Mouse (Mus musculus) cerebellum, postnatal 36 days (tissue): ENCODE data around the gene Eif3i.

ENCODE experiments used
- DNase-seq, 2 experiments: peaks; one replicate each; pipeline ENCODE4 v3.0.0; 2021 to 2022; ENCODE audit warnings: mixed read lengths in 2 of 2

Eif3i gene

DNA sequence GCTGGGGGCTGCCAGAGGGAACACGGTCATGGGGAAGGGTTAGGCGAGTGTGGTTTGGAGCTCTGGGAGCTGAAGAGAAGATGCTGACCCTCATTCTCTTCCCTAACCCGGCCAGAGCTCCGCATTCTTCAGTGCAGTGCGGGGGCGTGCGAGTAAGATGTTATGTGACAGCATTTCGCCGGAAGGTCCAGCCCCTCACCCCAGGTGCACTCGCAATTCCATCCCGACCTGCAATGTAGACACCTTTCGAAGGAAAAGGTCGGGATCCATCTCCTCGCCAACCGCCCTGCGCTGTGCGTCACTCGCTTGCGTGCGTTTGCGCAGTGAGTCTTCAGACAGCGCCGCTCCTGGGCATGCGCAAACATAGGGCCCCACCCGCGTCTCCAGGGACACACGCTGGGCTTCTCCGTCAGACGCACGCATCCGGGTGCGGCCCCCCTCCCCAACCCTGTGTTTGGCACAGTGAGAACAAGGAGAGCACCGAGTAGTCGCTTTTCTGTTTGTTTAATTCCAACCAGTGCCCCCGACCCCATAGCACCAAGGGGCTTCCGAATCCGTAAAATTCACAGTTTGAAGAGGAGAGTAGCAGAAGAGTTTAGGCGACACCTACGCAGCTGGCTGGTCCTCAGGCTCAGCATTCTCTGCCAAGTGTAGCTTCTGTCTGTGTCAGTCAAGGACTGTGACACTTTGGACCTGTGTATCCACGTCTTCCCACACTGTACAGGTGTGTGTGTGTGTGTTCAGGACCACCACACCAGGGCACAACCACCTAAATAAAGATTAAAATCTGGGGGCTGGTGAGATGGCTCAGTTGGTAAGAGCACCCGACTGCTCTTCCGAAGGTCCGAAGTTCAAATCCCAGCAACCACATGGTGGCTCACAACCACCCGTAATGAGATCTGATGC lies 18.6 kb upstream of the Eif3i start, which contains the start of gene Iqcc:
Gene Iqcc (minus strand): TSS at position 314 of the 906 bp plus-strand sequence.
- DNase-seq, result peak; percentile 96

DNA sequence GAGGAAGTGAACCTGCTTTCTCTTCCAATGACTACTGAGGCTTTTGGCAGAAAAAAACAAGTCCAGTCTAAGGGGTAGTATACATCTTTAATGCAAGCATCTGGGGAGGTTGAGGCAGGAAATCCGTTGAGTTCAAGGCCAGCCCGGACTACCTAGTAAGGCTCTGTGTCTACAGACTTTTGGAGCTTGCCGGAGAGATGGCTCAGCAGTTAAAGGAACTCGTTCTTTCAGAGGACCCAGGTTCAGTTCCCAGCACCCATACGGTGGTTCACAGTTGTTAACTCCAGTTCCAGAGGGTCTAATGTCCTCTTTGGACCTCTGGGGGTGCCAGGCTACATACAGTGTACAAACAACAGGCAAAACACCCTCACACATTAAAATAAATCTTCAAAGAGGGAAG lies 17.6 kb upstream of the Eif3i start:
- no peak for DNase-seq

DNA sequence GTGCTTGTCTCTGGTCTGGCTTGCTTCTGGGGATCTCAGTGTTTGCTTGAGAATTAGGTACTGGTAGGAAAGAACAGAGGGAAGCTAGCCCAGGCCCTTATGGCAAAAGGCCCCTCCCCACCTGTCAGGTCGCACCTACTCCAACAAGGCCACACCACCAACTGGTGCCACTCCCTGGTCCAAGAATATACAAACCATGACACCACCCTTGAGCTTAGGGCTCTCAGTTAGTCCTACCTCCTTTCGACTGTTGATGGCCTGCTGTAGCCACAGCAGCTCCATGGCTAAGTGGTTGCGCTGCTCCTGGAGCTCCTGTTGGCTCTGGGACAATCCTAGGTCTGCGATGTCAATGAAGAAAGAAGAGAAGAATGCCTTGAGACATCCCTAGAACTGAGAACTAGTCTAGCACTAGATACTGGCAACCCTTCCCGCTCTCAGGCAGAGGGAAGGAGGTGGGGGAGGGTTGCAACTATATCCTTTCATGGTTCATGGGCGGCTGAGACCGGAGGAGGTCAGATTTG lies 16.7 kb upstream of the Eif3i start:
- DNase-seq, result no peak

DNA sequence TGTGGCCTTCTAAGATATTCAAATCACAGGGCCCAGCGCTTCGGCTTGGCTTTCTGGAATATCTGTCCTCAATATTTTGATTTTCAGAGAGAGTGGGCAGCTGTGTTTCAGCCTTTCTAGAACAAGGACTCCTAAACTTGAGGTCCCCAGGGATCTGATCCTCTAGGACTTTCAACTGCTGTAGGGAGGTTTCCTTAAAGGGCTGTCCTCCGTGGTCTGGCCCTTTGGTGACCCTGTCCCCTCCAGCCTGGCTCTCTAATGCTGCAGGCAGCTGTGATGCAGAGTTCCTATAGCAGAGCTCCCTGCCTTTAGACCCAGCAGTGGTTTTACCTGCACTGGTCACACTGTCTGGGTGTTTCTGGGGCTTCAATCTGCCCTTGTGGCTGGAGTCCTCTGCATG lies 16.2 kb upstream of the Eif3i start:
- DNase-seq, result no peak

- no peak for DNase-seq
These were observed 15.4 kb upstream of the Eif3i start for GRCm38 (mm10) chr4:129615801-129616290.

GRCm38 (mm10) chr4:129614093-129614492 lies 13.6 kb upstream of the Eif3i start, which contains the start of gene Dcdc2b:
TSS of gene Dcdc2b (minus strand) at chr4:129614257.
- DNase-seq, result no peak

GRCm38 (mm10) chr4:129610472-129610871 lies 10.0 kb upstream of the Eif3i start:
- DNase-seq, result no peak

- DNase-seq, result no peak
These were observed 9.6 kb upstream of the Eif3i start for GRCm38 (mm10) chr4:129610026-129610425.

DNA sequence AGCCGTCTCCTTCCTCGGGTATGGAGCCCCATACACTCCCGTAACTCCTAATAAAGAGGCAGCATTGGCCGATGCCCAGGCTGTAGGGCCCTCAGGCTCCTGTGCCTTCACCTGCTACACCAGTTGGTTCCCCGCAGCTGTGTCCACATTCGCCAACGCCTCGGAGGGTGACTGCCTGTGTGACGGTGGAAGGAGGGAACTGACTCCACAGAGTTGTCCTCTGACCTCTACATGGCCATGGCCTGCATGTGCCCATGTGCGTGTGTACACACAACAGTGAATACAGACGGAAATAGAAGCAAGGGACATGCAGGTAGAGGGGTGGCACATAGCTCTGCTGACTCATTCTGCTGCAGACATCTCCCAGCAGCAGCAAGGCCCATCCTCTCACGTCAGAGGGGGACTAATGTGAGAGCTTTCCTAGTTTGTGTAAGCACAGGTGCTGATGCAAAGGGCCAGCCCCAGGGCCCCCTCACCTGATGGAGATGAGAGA lies 8.7 kb upstream of the Eif3i start:
- DNase-seq, result peak in 1 of 2 experiments; percentile 30

- DNase-seq, result peak; percentile 80 to 82
These were observed 8.1 kb upstream of the Eif3i start for GRCm38 (mm10) chr4:129608426-129609025.

DNA sequence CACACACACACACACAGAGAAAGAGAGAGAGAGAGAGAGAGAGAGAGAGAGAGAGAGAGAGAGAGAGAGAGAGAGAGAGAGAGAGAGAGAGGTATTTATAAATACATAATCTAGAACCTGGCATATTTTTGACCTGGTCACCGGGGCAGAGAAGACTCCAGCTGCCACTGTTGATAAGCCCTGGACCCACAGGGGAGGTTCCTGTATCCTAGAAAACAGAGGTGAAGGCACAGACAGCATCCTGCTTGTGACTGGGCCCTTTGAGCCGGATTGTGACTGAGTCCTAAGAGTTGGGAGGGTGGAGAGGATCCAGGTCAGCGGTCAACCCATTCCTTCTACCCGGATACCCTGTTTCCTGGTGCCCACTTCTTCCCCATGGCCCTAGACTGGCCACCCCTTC lies 11.6 kb downstream of the Eif3i start:
- DNase-seq, result no peak

DNA sequence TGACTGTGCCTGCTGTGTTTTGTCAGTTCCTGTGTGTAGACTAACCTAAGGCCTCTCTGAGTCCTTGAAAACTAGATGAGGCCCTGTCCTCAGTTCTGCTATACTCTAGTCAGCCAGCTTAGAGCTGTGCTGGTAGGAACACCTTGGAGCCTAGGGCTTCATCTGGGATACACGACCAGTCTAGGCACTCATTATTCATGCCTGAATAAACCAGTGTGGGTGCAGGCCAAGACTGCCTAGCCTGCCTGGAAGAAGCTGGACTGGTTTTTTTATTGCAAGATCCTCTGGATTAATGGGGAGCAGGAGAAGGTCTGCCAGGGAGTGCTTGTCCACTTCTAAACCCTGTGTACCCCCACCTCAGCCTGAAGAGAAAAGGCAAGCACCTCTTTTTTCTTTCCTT lies 13.5 kb downstream of the Eif3i start:
- DNase-seq, result no peak

DNA sequence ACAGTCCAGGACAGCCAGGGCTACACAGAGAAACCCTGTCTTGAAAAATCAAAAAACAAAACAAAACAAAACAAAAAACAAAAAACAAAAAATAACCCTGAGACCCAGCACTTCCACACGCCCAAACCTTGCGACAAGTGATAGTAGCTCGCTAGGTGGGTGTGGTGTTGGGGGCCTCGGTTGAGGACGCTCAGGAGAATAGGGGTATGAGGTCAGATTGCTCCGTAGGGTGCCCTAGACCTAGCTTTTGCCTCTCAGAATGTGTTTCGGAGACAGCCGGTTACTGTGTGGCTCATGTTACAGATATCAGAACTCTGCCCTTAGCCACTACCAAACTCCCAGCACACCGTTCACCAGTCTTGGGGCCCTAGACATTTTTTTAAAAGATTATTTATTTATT lies 14.7 kb downstream of the Eif3i start:
- DNase-seq, result no peak

DNA sequence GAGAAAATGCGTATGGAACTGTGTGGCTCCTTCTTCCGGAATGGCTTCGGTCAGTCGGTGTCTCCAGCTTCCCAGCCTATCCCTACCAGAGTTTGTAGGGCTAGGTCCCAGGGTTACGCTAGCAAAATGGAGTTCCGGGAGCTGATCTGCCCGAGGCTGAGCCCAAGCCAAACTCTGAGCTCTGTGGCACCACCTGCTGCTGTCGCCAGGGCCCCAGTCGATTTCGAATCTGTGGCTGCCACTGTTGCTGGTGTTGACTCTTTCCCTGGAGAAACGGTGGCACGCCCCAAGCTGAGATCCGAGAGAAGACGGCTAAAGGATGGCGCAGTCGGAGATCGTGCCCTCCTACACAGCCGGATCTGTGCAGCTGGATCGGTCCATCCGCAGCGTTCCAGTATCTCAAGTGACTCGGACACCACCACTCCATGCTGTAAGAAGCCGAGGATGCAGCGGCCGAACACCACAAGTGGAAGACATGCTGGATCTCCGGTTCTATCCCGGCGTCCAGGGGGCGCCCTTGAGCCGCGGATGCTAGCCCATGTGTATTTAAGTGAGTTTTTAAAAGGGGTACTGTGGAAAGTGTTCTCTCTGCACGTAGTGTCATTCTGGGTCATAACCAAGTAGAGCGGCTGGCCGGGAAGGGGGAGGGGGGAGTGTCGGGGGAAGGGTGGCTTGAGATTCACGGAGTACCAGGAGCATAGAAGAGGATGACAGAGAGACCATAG lies 15.4 kb downstream of the Eif3i start:
- DNase-seq, result peak; percentile 81 to 83

- DNase-seq, result no peak
These were observed 16.1 kb downstream of the Eif3i start for GRCm38 (mm10) chr4:129584370-129584769.

- DNase-seq, result no peak
These were observed 18.2 kb downstream of the Eif3i start for GRCm38 (mm10) chr4:129582251-129582650.

GRCm38 (mm10) chr4:129580347-129580746 lies 20.1 kb downstream of the Eif3i start:
- DNase-seq, result peak; percentile 38 to 41

DNA sequence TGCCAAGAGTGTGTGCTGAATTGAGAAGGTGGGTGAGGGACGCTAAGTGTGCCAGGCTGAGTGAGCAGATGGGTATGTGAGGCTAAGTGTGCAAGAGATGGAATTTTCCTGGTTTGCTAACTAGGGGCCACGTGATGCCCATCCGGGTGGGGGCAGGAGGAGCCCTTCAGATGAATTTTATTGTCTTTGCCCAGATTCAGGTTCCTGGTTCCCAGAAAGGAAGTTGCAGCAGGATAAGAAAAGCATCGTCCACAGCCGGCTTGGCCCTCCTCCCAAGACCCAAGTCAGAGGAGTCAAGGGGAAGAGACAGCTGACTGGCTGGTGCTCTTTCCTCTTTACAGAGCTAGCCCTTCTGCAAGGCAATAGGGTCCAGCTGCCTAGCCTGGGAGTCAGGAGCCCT lies 22.0 kb downstream of the Eif3i start, which contains the start of gene Fam167b:
Gene Fam167b (minus strand): TSS at position 84 of the 400 bp plus-strand sequence.
- no peak for DNase-seq

DNA sequence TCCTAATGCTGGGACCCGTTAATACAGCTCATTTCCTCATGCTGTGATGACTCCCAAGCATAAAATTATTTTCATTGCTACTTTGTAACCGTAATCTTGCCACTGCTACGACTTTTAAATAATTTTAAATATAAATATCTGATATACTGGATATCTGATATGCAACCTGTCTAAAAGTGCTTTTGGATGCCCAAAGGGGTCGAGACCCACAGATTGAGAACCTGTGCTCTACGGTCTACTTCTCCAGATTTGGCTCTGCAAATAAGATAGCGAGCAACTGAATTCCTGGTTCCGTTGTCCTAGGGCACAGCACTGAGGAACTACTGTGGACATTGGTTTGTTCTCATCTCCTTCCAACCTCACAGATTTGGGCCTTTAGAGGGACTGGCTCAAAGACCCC lies 22.8 kb downstream of the Eif3i start:
- DNase-seq, result no peak

DNA sequence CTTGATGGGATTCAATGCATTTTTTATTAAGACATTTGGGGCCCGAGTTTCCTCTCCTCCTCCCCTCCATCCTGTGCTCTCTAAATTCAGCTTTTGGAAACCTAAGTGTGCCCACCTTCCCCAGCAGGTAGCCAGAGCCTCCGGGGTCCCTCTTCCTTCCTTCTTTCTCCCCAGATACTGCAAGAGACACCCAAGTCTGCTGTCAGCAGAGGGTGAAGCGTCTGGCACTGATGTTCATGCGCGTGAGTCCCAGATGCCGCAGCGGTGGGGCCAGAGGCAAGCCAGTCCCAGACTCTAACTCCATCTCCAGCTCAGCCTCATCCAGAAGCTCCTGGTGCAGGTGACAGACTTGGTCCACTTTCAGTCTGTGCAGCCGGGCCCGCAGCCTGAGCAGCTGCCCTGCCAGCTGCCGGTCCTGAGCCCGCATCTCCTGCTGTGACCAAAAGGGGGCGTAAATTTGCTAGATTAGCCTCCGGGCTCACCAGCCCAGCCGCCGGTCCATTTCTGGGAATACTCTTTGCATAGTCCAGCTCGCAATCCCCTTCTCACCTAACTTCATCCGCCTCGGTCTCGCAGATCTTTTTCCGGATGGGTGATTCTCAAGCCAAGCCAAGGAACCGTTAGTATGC lies 23.5 kb downstream of the Eif3i start:
- DNase-seq, result peak; percentile 41 to 47

- no peak for DNase-seq
These were observed 25.1 kb downstream of the Eif3i start for GRCm38 (mm10) chr4:129575171-129575844.

- no peak for DNase-seq
These were observed 27.0 kb downstream of the Eif3i start, which contains the start of gene Lck for GRCm38 (mm10) chr4:129573430-129573829. TSS of gene Lck (minus strand) at chr4:129573641.
